Mouse (Mus musculus) left cerebral cortex, postnatal 14 days (tissue): ENCODE measurements around the gene Crebbp. TPM values are rescaled to one million over a fixed set of nuclear protein-coding genes. Genes with fewer than 3 reads are reported as not detected.

Experiments
- microRNA-seq, 2 experiments: library from miRNA; unstranded; fragments of <30 nt; microRNA quantifications; one replicate each; pipeline ENCODE4 v1.2.0; 2022
- total RNA-seq, 2 experiments: library from RNA; stranded (reverse); gene quantifications; 2 replicates each; pipeline ENCODE4 v1.2.3; 2021

Gene Crebbp
- total RNA-seq, 2 experiments from 2014 or later: 79.0 to 86.1 TPM

Small RNA genes within 50 kb of the gene (microRNA-seq; reads per million reads assigned to microRNA genes)
- 0 reads per million in 2 experiments for gene Gm23413

Other genes starting within 250 kb of the Crebbp start
- gene Nlrc3, start 237.4 kb downstream of the Crebbp start, total RNA-seq: 1 to 10 TPM; 2.3 to 2.4 TPM
- 10 to 100 TPM; 63.3 to 65.5 TPM for gene Slx4, start 210.2 kb downstream of the Crebbp start, total RNA-seq
- not detected for gene Dnase1, start 177.1 kb downstream of the Crebbp start, total RNA-seq
- gene Trap1, start 136.2 kb downstream of the Crebbp start, total RNA-seq: 10 to 100 TPM; 68.6 to 68.9 TPM
- 10 to 100 TPM; 50.1 to 57.1 TPM for gene Adcy9, start 206.5 kb upstream of the Crebbp start, total RNA-seq